Mouse (Mus musculus): Measurements from ENCODE around the gene Arpc3.
A peak's percentile ranks its signal among the peaks of the same experiment; 100 is the strongest.

GRCm38 (mm10) chr5:122409692-122410645, 18.3 kb downstream of the Arpc3 start:
- TF ChIP-seq CTCF (IDR thresholded peaks at IDR 0.05; ENCODE audit: low read depth) (peak; percentile 49), EP300 (optimal IDR thresholded peaks at IDR 0.05) (no peak)

Data from stomach, postnatal 0 days (tissue).